Mouse (Mus musculus) heart, embryonic 16.5 days (tissue): ENCODE results near the gene Rchy1. TPM values are rescaled to one million over a fixed set of nuclear protein-coding genes. Genes with fewer than 3 reads are reported as not detected.

Source experiments
- ATAC-seq: fragments of 200-750 bp; cut with Nextera tagmentation; replicated peaks from 2 replicates; pipeline ENCODE4 v1.8.0; 2017; ENCODE audit warnings: moderate number of reproducible peaks; ENCODE audit not compliant: insufficient read depth, low FRiP score; ENCODE audit errors: extremely low read depth
- H3K27ac ChIP-seq: fragments of 300-500 bp; sonication (generic); 2 replicates; pipeline ENCODE4 v1.5.1; 2014; ENCODE audit warnings: mild to moderate bottlenecking, low read length, control low read depth, moderate library complexity
- H3K27me3 ChIP-seq: fragments of 300-500 bp; sonication (generic); 2 replicates; pipeline ENCODE4 v1.6.1; 2014; ENCODE audit warnings: low read length, mixed read lengths; ENCODE audit not compliant: control insufficient read depth, insufficient read depth
- H3K36me3 ChIP-seq: fragments of 300-500 bp; sonication (generic); 2 replicates; pipeline ENCODE4 v1.6.1; 2014; ENCODE audit not compliant: control insufficient read depth, insufficient read depth
- H3K4me1 ChIP-seq: fragments of 300-500 bp; sonication (generic); 2 replicates; pipeline ENCODE4 v1.6.1; 2014; ENCODE audit warnings: low read length, mixed read lengths; ENCODE audit not compliant: control insufficient read depth, insufficient read depth
- H3K4me2 ChIP-seq: fragments of 300-500 bp; sonication (generic); 2 replicates; pipeline ENCODE4 v1.6.1; 2014; ENCODE audit warnings: low read depth, mild to moderate bottlenecking, control low read depth, low read length
- H3K4me3 ChIP-seq: fragments of 300-500 bp; sonication (generic); 2 replicates; pipeline ENCODE4 v1.5.1; 2014; ENCODE audit warnings: mild to moderate bottlenecking, control low read depth, low read length
- H3K9ac ChIP-seq: fragments of 300-500 bp; sonication (generic); 2 replicates; pipeline ENCODE4 v1.6.1; 2014; ENCODE audit warnings: low read length, control low read depth
- H3K9me3 ChIP-seq: fragments of 300-500 bp; sonication (generic); replicated peaks from 2 replicates; pipeline ENCODE4 v1.6.1; 2016; ENCODE audit warnings: low read length; ENCODE audit not compliant: control insufficient read depth
- WGBS: fragments of 180-500 bp; shearing (Covaris S2); extraction: QIAGEN DNeasy Blood & Tissue Kit; methylation state at CpG from one replicate; pipeline ENCODE4 v1.1.7; 2014; 5-methylcytosine and 5-hydroxymethylcytosine counted together
- polyA plus RNA-seq: library from polyadenylated mRNA; unstranded; fragments of >200 nt; fragmentation: Nextera tagmentation; extraction: Ambion mirVana; gene quantifications from 2 replicates; pipeline ENCODE4 v1.2.1, GENCODE M21; 2015

Gene Rchy1
- 60.6 and 69.5 TPM in 2 replicates for polyA plus RNA-seq

DNA sequence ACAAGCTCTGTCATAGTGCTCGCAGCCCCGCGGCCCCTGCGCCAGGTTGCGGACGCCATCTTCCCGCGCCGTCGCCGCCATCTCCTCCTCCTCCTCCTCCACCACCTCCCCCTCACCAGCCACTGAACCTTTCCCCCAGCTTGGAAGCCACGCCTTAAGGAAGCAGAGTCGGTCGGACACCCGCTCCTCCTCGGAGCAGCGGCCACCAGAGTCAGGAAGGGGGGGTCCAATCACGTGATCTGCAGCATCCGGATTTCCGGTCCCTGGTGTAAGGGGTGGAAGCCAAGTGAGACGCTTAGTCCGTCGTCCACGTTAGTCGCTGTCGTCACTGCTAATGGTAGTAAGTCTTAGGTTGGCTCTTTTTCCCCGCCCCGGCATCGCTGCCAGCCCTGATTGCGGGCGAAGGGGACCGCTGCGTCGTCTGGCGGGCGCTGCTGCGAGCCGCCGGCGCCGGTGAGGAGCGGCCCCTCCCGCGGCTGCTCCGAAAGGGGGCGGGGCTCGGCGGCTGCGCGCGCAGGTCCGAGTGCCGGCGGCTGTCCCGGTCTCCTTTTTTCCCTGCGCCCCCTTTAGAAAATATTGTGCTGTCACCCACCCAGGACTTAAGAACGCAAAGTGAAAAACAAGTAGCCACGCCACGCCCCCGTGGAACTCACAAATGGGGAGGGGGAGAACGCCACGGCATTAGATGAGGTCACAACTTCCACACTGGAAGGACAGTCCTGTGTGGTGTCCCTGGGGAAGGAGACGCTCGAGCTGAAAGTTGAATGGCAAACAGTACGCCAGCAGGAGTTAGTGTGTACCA is at the start of gene Rchy1:
Rchy1 (minus strand) TSS at position 430 of the 802 bp plus-strand sequence.
- peak; percentile 97 for ATAC-seq
- Histone ChIP-seq H3K27ac (peak within 1 kb of the TSS; percentile 97), H3K27me3 (no peaks in the 10 kb centered on the region), H3K36me3 (peaks cover 4% of the 10 kb centered on the region), H3K4me2 (peak within 1 kb of the TSS; percentile 79), H3K9ac (peak within 1 kb of the TSS; percentile 91), H3K4me1 (peaks cover 28% of the 10 kb centered on the region), H3K4me3 (peak within 1 kb of the TSS; percentile 72), H3K9me3 (no peaks in the 10 kb centered on the region)
- under 1% methylated on average over 65 of the region's 65 CpGs for WGBS

- no peak overlapping the region for H3K9ac ChIP-seq
- H3K27ac ChIP-seq = no peak overlapping the region
- no peaks in the 10 kb centered on the region for H3K9me3 ChIP-seq
- H3K4me2 ChIP-seq = no peak overlapping the region
- WGBS = 50% methylated on average over 7 of the region's 7 CpGs
- ATAC-seq = no peak
- no peaks in the 10 kb centered on the region for H3K27me3 ChIP-seq
- H3K4me3 ChIP-seq = no peak overlapping the region
- H3K36me3 ChIP-seq = no peaks in the 10 kb centered on the region
- no peaks in the 10 kb centered on the region for H3K4me1 ChIP-seq
Measured at GRCm38 (mm10) chr5:92011756-92012155, 48.9 kb upstream of the Rchy1 start.

DNA sequence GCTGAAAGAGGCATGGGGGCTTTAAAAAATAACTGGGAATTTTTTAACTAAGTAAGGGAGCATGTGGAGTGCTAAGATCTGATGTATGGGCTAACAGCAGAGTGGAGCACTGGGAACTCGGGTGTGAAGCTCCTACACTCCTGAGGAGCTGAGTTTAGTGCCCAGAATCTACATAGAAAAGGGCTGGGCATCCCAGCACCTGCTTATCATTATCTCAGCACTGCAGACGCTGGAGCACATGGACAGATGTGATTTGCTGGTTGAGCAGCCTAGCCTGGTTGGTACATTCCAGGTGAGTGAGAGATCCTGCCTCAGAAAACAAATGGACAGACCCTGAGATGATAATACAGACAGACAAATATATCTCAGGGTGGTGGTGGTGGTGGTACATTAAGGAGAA is 47.0 kb upstream of the Rchy1 start:
- Histone ChIP-seq H3K4me2 (no peak overlapping the region), H3K4me3 (no peak overlapping the region), H3K36me3 (no peaks in the 10 kb centered on the region), H3K9ac (no peak overlapping the region), H3K27me3 (no peaks in the 10 kb centered on the region), H3K9me3 (no peaks in the 10 kb centered on the region), H3K27ac (no peak overlapping the region), H3K4me1 (no peaks in the 10 kb centered on the region)
- ATAC-seq = no peak
- 37% methylated on average over 2 of the region's 2 CpGs for WGBS

GRCm38 (mm10) chr5:92003011-92003410 is 40.1 kb upstream of the Rchy1 start:
- Histone ChIP-seq H3K4me1 (no peaks in the 10 kb centered on the region), H3K27ac (no peak overlapping the region), H3K4me2 (no peak overlapping the region), H3K4me3 (no peak overlapping the region), H3K36me3 (no peaks in the 10 kb centered on the region), H3K27me3 (no peaks in the 10 kb centered on the region), H3K9me3 (peaks cover 14% of the 10 kb centered on the region), H3K9ac (no peak overlapping the region)
- ATAC-seq = no peak; the same call in 1 of the 2 replicates
- 59% methylated on average over 2 of the region's 2 CpGs for WGBS

DNA sequence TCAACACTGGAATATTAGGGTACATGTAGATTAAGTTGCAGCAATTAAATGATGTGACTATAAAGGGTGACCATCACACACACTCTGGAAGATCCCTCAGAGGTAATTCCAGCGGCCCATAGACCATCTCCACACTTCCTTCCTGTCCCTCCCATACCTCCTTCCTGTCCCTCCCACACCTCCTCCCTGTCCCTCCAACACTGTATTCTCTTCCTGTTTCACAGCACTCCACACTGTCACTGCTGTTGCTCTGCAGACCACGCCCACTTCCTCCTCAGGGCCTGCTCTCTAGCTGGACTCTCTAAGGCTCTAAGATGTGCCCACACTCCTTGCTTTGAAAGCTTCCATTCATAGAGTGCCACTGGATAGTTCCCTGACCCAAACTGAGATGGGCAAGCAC is 37.9 kb upstream of the Rchy1 start:
- H3K9ac ChIP-seq = no peak overlapping the region
- H3K4me3 ChIP-seq = no peak overlapping the region
- no peaks in the 10 kb centered on the region for H3K27me3 ChIP-seq
- H3K9me3 ChIP-seq = peaks cover 14% of the 10 kb centered on the region
- no peaks in the 10 kb centered on the region for H3K36me3 ChIP-seq
- no peak overlapping the region for H3K4me2 ChIP-seq
- H3K27ac ChIP-seq = no peak overlapping the region
- 47% methylated on average over 2 of the region's 2 CpGs for WGBS
- no peaks in the 10 kb centered on the region for H3K4me1 ChIP-seq
- ATAC-seq = no peak

DNA sequence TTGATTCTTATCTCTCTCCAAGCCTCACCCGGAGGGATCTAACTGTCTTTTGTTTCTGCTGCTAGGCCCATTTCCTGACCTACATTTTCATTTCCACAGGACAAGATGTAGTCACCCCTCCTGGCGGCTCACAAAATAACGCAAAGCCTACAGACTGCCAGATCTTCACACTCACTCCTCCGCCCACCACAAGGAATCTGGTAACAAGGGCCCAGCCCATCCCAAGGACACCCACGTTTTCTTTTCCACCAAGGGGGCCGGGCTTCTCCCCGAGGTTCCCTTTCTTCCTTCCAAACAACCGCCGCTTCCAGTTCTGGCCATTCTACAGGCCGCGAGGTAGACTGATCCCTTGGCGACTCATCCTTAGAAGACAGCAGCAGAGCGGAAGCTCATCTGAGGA is 31.7 kb upstream of the Rchy1 start:
- Histone ChIP-seq H3K4me1 (no peaks in the 10 kb centered on the region), H3K9me3 (peaks cover 12% of the 10 kb centered on the region), H3K4me2 (no peak overlapping the region), H3K4me3 (no peak overlapping the region), H3K36me3 (no peaks in the 10 kb centered on the region), H3K27ac (no peak overlapping the region), H3K9ac (no peak overlapping the region), H3K27me3 (no peaks in the 10 kb centered on the region)
- ATAC-seq = no peak
- WGBS = 59% methylated on average over 13 of the region's 13 CpGs

DNA sequence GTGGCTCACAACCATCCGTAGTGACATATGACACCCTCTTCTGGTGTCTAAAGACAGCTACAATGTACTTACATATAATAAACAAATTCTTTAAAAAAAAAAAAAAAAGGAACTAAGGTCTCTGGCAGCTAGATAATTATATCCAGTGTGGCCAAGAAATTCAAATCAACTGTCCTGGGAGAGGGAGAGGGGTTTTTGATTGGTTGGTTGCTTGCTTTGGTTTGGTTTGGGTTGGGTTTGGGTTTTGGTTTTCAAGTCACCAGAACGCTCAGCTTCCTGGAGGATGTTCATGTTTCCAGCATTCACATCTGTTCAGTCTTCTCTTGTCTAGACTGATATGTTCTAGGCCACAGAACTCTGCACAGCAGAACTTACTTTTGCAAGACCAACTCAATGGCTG is 30.2 kb upstream of the Rchy1 start:
- H3K9ac ChIP-seq = no peak overlapping the region
- 78% methylated on average over 2 of the region's 2 CpGs for WGBS
- no peak overlapping the region for H3K27ac ChIP-seq
- no peak overlapping the region for H3K4me2 ChIP-seq
- H3K9me3 ChIP-seq = no peaks in the 10 kb centered on the region
- no peak for ATAC-seq
- no peaks in the 10 kb centered on the region for H3K36me3 ChIP-seq
- no peaks in the 10 kb centered on the region for H3K4me1 ChIP-seq
- no peaks in the 10 kb centered on the region for H3K27me3 ChIP-seq
- no peak overlapping the region for H3K4me3 ChIP-seq

DNA sequence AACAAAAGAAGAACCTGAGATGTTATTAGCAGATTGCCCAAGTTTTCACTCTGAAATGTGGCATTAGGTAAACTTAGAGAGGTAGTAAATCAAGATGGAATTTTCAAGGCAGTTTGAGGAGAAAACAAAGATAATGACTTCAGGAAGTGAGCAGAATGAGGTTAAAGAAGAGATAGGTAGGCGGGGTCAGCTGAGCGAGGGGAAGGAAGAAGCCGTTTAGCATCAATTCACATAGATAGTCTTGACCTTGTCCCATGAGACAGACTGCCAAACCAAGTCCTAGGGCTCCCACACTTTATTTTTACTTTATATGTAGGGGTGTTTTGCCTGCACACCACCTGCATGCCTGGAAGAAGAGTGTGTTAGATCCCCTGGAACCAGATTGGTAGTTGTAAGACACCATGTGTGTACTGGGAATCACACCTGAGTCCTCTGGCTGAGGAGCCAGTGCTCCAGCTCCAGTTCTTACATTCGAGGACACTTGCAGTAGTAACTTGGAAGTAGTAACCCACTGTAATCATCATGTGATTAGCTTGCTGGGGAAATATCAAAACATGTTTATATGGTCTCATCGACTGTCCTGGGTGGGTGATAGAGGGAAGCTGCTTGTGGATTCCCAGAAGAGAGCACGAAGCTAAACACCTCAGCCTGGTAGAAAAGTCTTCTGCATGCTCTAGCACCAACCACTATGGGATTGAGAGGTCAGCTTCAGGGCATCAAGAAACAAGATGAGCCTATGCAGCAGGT is 28.5 kb upstream of the Rchy1 start:
- Histone ChIP-seq H3K9me3 (no peaks in the 10 kb centered on the region), H3K36me3 (no peaks in the 10 kb centered on the region), H3K4me1 (no peaks in the 10 kb centered on the region), H3K27me3 (no peaks in the 10 kb centered on the region), H3K4me3 (no peak overlapping the region), H3K27ac (no peak overlapping the region), H3K4me2 (no peak overlapping the region), H3K9ac (no peak overlapping the region)
- WGBS = 77% methylated on average over 6 of the region's 6 CpGs
- ATAC-seq = no peak

DNA sequence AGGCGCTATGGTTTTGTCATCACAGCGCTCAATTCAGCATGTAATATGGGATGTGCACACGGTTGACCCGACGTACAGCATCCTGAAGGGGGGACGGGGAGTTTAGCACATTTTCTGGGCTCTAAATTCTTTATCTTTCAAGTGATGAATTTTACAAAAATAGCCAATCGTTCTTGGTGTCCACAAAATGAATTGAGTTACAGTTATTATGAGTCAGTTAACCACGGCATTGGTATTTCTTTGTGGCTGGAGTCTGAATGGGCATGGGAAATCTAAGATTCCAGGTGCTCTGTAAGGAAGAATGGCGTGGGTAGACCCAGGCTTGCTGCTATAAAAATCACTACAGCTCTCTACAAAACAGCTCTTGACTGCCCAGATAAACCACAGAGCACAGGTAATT is 26.4 kb upstream of the Rchy1 start:
- H3K9ac ChIP-seq = no peak overlapping the region
- H3K4me2 ChIP-seq = no peak overlapping the region
- H3K27ac ChIP-seq = no peak overlapping the region
- no peaks in the 10 kb centered on the region for H3K9me3 ChIP-seq
- H3K4me1 ChIP-seq = no peaks in the 10 kb centered on the region
- no peaks in the 10 kb centered on the region for H3K36me3 ChIP-seq
- no peak overlapping the region for H3K4me3 ChIP-seq
- 79% methylated on average over 9 of the region's 9 CpGs for WGBS
- no peak for ATAC-seq
- H3K27me3 ChIP-seq = no peaks in the 10 kb centered on the region
